Mouse (Mus musculus): ENCODE measurements around the gene Gm10181. TPM values are rescaled to one million over a fixed set of nuclear protein-coding genes. Genes with fewer than 3 reads are reported as not detected.
A peak's percentile ranks its signal among the peaks of the same experiment; 100 is the strongest.
"Not testable (repeated sequence)": the region's sequence is repeated elsewhere in the genome, so short reads cannot be mapped to it uniquely, and the experiment has no call there.

Gm10181 gene
- polyA plus RNA-seq, 1 experiment from 2014 or later, result not detected

DNA sequence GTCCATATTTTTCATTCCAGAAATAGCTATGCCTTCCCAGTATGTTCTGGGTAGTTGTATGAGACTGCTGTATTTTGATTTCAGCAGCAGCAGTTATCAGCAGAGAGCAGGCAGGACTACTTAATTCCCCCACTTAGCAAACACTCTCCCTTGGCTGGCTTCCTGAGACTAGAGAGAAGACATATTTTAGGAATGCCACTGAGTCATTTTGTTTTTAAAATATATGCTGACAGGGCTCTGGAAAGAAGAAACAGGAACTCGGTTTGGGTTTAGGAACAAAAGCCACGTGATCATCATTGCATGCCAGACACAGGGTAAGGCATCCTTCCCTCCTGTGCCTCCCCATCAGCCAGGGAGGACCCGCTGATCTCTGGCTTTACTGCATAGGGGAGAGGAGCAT is 13.2 kb upstream of the Gm10181 start:
- ChIA-PET CTCF (interaction anchor here (1.1 kb wide), 1 partner anchor 135 kb away, joined by 4 read pairs; no protein-coding TSS in a partner anchor), POLR2A (no interaction called here)
- in situ Hi-C loops (cut with MboI; ENCODE audit: low pct_unique_long_range_greater_than_20kb), result no loop called here
- DNase-seq (ENCODE audit: low read depth, low spot score) (no peak), ATAC-seq (no peak)
- no peak for TF ChIP-seq CTCF (IDR thresholded peaks at IDR 0.05)
- H3K27me3 ChIP-seq, result no peaks in the 10 kb centered on the region

DNA sequence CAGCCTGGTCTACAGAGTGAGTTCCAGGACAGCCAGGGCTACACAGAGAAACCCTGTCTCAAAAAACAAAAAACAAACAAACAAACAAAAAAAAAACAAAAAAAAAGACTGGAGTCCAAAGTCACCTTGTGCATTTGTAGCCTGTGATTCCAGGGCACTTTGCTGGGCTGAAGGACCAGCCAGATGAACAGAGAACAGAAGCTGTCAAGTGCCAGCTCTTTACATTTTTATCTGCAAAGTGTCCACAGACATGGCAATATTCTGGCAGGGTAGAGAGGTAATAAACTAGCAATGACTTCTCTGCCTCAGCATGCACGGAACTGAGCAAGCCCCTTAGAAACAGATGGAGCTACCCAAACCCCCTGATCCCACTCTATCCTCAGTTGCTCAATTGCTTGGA is 12.7 kb upstream of the Gm10181 start:
- ATAC-seq, result no peak
- TF ChIP-seq CTCF (IDR thresholded peaks at IDR 0.05), result no peak
- no peak for DNase-seq (ENCODE audit: low read depth, low spot score)
- in situ Hi-C loops (cut with MboI; ENCODE audit: low pct_unique_long_range_greater_than_20kb), result no loop called here
- ChIA-PET CTCF (interaction anchor here (1.1 kb wide), 1 partner anchor 136 kb away, joined by 4 read pairs; no protein-coding TSS in a partner anchor), POLR2A (no interaction called here)
- H3K27me3 ChIP-seq, result no peaks in the 10 kb centered on the region

- in situ Hi-C loops (cut with MboI; ENCODE audit: low pct_unique_long_range_greater_than_20kb), result no loop called here
- DNase-seq (ENCODE audit: low read depth, low spot score), result no peak
- no peaks in the 10 kb centered on the region for H3K27me3 ChIP-seq
- peak; percentile 94 for ATAC-seq
- no peak for TF ChIP-seq CTCF (IDR thresholded peaks at IDR 0.05)
- CTCF ChIA-PET, result interaction anchor here (1.6 kb wide), 1 partner anchor 14 kb away, joined by 6 read pairs; no protein-coding TSS in a partner anchor
- POLR2A ChIA-PET, result no interaction called here
Measured at GRCm38 (mm10) chr9:25090853-25091252, 1.6 kb downstream of the Gm10181 start.

GRCm38 (mm10) chr9:25102881-25103280 is 13.7 kb downstream of the Gm10181 start:
- no peak for DNase-seq (ENCODE audit: low read depth, low spot score)
- peak; percentile 14 for ATAC-seq
- CTCF ChIA-PET, result interaction anchor here (0.8 to 2.5 kb wide), 4 partner anchors 10 to 64 kb away, joined by 3 to 5 read pairs (median 3); no protein-coding TSS in a partner anchor
- TF ChIP-seq CTCF (IDR thresholded peaks at IDR 0.05), result no peak
- in situ Hi-C loops (cut with MboI; ENCODE audit: low pct_unique_long_range_greater_than_20kb), result loop anchor here (5.0 to 10.0 kb wide), 3 partner anchors 61 to 401 kb away; no protein-coding TSS in a partner anchor
- H3K27me3 ChIP-seq, result no peaks in the 10 kb centered on the region
- POLR2A ChIA-PET, result interaction anchor here (1.6 kb wide), 1 partner anchor 15 kb away, joined by 4 read pairs; no protein-coding TSS in a partner anchor

DNA sequence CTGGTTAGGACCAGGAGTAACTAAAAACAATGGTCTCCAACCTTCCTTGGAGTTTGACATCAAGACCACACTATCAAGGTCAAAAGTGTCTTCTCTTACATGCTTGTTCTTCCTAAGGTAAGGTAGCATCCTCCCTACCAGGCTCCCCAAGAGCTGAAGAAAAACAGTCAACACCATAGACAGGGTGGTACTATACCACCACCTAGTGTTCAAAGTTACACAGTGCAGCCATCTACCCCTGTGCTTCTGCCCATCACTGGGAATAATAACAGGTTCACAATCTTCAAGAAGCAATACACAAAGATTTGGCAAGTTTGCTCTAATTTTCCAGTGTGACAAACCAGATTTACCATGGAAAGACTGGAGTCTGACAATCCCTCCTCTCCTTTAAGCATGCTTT is 15.4 kb downstream of the Gm10181 start:
- ChIA-PET POLR2A (interaction anchor here (0.5 to 1.6 kb wide), 2 partner anchors 17 to 123 kb away, joined by 4 read pairs; no protein-coding TSS in a partner anchor), CTCF (interaction anchor here (0.8 to 3.3 kb wide), 13 partner anchors 9 to 347 kb away, joined by 3 to 12 read pairs (median 3); no protein-coding TSS in a partner anchor)
- peak; percentile 87 for TF ChIP-seq CTCF (IDR thresholded peaks at IDR 0.05)
- ATAC-seq (peak; percentile 86), DNase-seq (ENCODE audit: low read depth, low spot score) (no peak)
- in situ Hi-C loops (cut with MboI; ENCODE audit: low pct_unique_long_range_greater_than_20kb), result loop anchor here (5.0 to 10.0 kb wide), 4 partner anchors 62 to 402 kb away; no protein-coding TSS in a partner anchor
- H3K27me3 ChIP-seq, result no peaks in the 10 kb centered on the region

- in situ Hi-C loops (cut with MboI; ENCODE audit: low pct_unique_long_range_greater_than_20kb); H3K27me3 ChIP-seq; DNase-seq (ENCODE audit: low read depth, low spot score); ATAC-seq: not testable (repeated sequence)
- ChIA-PET CTCF (interaction anchor here (1.4 kb wide), 1 partner anchor 17 kb away, joined by 4 read pairs; no protein-coding TSS in a partner anchor), POLR2A (interaction anchor here (0.6 kb wide), 1 partner anchor 236 kb away, joined by 3 read pairs; no protein-coding TSS in a partner anchor)
Measured at GRCm38 (mm10) chr9:25123590-25123989, 34.4 kb downstream of the Gm10181 start.

DNA sequence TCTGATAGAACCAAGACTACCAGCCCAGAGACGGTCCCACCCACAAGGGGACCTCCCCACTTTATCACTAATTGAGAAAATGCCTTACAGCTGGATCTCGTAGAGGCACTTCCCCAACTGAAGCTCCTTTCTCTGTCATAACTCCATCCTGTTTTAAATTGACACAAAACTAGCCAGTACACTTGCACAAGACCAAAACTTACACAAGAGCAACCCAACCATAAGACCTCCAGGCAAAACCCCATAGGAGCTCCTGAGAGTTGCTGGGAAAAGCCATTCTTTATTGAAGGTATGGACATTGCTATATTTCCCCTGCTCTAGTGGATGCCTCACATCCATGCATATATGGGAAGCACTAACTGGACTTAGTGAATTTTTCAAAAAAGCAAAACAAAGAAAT is 34.8 kb downstream of the Gm10181 start:
- in situ Hi-C loops (cut with MboI; ENCODE audit: low pct_unique_long_range_greater_than_20kb), result no loop called here
- ChIA-PET POLR2A (no interaction called here), CTCF (interaction anchor here (0.7 to 1.4 kb wide), 2 partner anchors 12 to 16 kb away, joined by 3 to 4 read pairs; no protein-coding TSS in a partner anchor)
- no peaks in the 10 kb centered on the region for H3K27me3 ChIP-seq
- no peak for ATAC-seq
- no peak for TF ChIP-seq CTCF (IDR thresholded peaks at IDR 0.05)
- no peak for DNase-seq (ENCODE audit: low read depth, low spot score)

GRCm38 (mm10) chr9:25132253-25132652 is 43.0 kb downstream of the Gm10181 start:
- CTCF ChIA-PET, result interaction anchor here (1.1 to 1.4 kb wide), 2 partner anchors 10 to 167 kb away, joined by 3 to 4 read pairs; no protein-coding TSS in a partner anchor
- no peak for TF ChIP-seq CTCF (IDR thresholded peaks at IDR 0.05)
- no peak for ATAC-seq
- in situ Hi-C loops (cut with MboI; ENCODE audit: low pct_unique_long_range_greater_than_20kb), result no loop called here
- no peak for DNase-seq (ENCODE audit: low read depth, low spot score)
- H3K27me3 ChIP-seq, result no peaks in the 10 kb centered on the region
- POLR2A ChIA-PET, result no interaction called here

- ChIA-PET CTCF (interaction anchor here (1.4 kb wide), 1 partner anchor 166 kb away, joined by 3 read pairs; no protein-coding TSS in a partner anchor), POLR2A (no interaction called here)
- in situ Hi-C loops (cut with MboI; ENCODE audit: low pct_unique_long_range_greater_than_20kb), result no loop called here
- ATAC-seq, result no peak
- no peak for TF ChIP-seq CTCF (IDR thresholded peaks at IDR 0.05)
- no peaks in the 10 kb centered on the region for H3K27me3 ChIP-seq
- no peak for DNase-seq (ENCODE audit: low read depth, low spot score)
Measured at GRCm38 (mm10) chr9:25132920-25133319, 43.7 kb downstream of the Gm10181 start.

GRCm38 (mm10) chr9:25138900-25139299 is 49.7 kb downstream of the Gm10181 start:
- DNase-seq (ENCODE audit: low read depth, low spot score), result no peak
- no peak for TF ChIP-seq CTCF (IDR thresholded peaks at IDR 0.05)
- ChIA-PET POLR2A (no interaction called here), CTCF (no interaction called here)
- ATAC-seq, result no peak
- in situ Hi-C loops (cut with MboI; ENCODE audit: low pct_unique_long_range_greater_than_20kb), result no loop called here
- H3K27me3 ChIP-seq, result no peaks in the 10 kb centered on the region

Other genes with a start within 250 kb of the Gm10181 start
- 38.8 TPM for gene Herpud2, start 62.4 kb downstream of the Gm10181 start, polyA plus RNA-seq (2021)
- 170 TPM for gene Sept7, start 163.0 kb downstream of the Gm10181 start, polyA plus RNA-seq (2021)

Data from Patski (cell line).